Mouse (Mus musculus): Measurements from ENCODE around the gene Ephb2.

DNA sequence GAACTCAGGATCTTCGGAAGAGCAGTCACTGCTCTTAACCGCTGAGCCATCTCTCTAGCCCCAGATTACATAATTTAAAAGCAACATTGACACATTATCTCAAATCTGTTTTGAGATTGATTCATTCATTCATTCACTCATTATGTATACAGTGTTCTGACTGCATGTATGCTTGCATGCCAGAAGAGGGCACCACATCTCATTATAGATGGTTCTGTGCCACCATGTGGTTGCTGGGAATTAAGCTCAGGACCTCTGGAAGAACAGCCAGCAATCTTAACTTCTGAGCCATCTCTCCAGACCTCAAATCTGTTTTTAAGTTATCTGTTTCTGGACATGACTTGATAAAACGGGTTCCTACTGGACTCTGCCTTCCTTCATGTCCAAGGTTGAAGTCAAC, 235.9 kb downstream of the Ephb2 start:
- no peak for TF ChIP-seq GATA1 (IDR thresholded peaks at IDR 0.05; ENCODE audit: low read length)
- TF ChIP-seq TAL1 (IDR thresholded peaks at IDR 0.05; ENCODE audit: low read length) = no peak
